16 mouse cellular contexts compared by ENCODE assay signal in the genomic region with DNA sequence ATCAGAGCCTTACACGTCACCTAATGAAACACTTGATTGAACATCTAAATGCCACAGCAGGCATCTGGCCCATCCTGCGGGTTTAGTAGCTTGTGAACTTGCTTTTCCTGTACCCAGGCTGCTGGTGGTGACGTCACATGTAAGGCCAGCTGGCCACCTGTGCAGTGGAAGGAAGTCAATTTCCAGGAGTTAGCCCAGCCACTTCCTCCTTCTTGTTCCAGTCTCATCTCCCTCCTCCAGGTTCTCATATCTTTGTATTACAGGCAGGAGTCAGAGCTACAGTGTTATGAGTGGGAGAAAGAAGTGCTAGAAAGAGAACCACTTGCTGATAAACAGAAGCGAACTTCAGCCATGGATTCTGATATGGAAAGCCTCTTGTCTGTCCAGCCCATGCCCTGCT. TPM values are rescaled to one million over a fixed set of nuclear protein-coding genes. Genes with fewer than 3 reads are reported as not detected.
DNase-seq lines count a peak whose midpoint lies in the region; ATAC-seq lines count a peak whose summit lies in the region.
"Had no signal": no experiment of that assay in that cellular context is flagged by ENCODE, and none has a peak within 500 bp of the region (broad histone marks: within the 10 kb centered on the region; RNA-seq: fewer than 3 reads in every experiment).

No protein-coding gene starts in this region.

- H3K27me3 ChIP-seq in splenic B cell, adult 2 months (ENCODE audit: control insufficient read depth, insufficient read depth, low read length, poor library complexity, severe bottlenecking) = no peaks in the 10 kb centered on the region
- H3K27me3 ChIP-seq: forebrain, embryonic 12.5 days; heart, embryonic 12.5 days; kidney, embryonic 15.5 days; limb, embryonic 15.5 days had no signal

- DNase-seq in 416B (ENCODE audit: low read depth) = peak; percentile 59
- DNase-seq in A20 (ENCODE audit: low read depth, low spot score) = peak; percentile 12
- peak; percentile 15 for DNase-seq in splenic B cell, adult 2 months (ENCODE audit: low read depth, low spot score)
- no peak for DNase-seq in ovary, postnatal 10 days (ENCODE audit: low spot score)
- DNase-seq in adrenal gland, adult 8-10 months = no peak
- no peak for DNase-seq in lung, postnatal 36 days
- DNase-seq: cerebellum, adult 9-11 months; gastrocnemius, postnatal 36 days; heart, postnatal 4 days; liver, postnatal 0 days; midbrain, embryonic 14.5 days had no signal

- ATAC-seq in common myeloid progenitor, adult 5-6 weeks (replicated peaks; ENCODE audit: low read depth, poor library complexity, severe bottlenecking) = peak; percentile 68
- ATAC-seq: liver, postnatal 0 days had no signal

- H3K36me3 ChIP-seq in splenic B cell, adult 2 months (ENCODE audit: control insufficient read depth, insufficient read depth, low read length, poor library complexity, severe bottlenecking) = no peaks in the 10 kb centered on the region
- H3K36me3 ChIP-seq: forebrain, embryonic 12.5 days; heart, embryonic 12.5 days; kidney, embryonic 15.5 days; limb, embryonic 15.5 days had no signal

RNA-seq across cellular contexts. Expression of a gene that starts 56.2 kb away (rescaled TPM):
- total RNA-seq in common myeloid progenitor, adult 5-6 weeks (2017) = 3.2 and 3.5 TPM in 2 replicates
- total RNA-seq in adrenal gland, adult 8-10 months (2022) = 10 to 100 TPM in 2 of 4 experiments, 1 to 10 TPM in 2; 9.1 to 14.0 (median 11.6) TPM

Comparison
In these comparisons a context has a peak if more than half of its experiments do, and no peak if none do; other contexts are left out.
1. DNase-seq: peak in 416B (single experiment), A20 (single experiment) and splenic B cell, adult 2 months (single experiment); none in ovary, postnatal 10 days (single experiment), adrenal gland, adult 8-10 months (single experiment) and lung, postnatal 36 days (single experiment).